Comparison of ENCODE assay signal across 10 mouse cellular contexts in the genomic region with DNA sequence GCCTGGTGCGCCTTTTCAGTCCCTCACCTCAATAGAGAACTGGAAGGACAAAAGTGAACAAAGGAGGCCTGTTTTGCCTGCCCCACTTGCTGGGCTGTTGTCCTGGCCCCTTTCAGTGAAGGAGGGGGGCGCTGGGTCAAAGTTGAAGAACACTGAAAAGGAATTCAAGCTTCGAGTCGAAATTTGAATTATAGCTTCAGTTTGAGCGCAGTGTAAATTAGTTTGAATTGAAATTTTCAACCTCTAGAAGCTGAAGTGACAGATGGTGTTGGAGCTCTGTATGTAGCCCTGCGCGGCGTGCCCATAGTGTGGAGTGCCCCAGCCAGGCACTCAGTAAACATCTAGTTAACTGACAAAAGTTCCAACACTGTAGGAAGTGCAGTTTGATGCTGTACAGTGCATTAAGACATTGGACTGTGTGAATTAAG. TPM values are rescaled to one million over a fixed set of nuclear protein-coding genes. Genes with fewer than 3 reads are reported as not detected.
DNase-seq lines count a peak whose midpoint lies in the region; ATAC-seq and TF ChIP-seq lines count a peak whose summit lies in the region.
"Had no signal": no experiment of that assay in that cellular context is flagged by ENCODE, and none has a peak within 500 bp of the region (broad histone marks: within the 10 kb centered on the region; RNA-seq: fewer than 3 reads in every experiment).

No protein-coding gene starts in this region.

- TF ChIP-seq CTCF in intestine, postnatal 0 days (IDR thresholded peaks at IDR 0.05; ENCODE audit: low read depth) = no peak

- no peaks in the 10 kb centered on the region for H3K27me3 ChIP-seq in embryonic facial prominence, embryonic 14.5 days (replicated peaks; ENCODE audit: control insufficient read depth, insufficient read depth, low read length)
- no peaks in the 10 kb centered on the region for H3K27me3 ChIP-seq in hindbrain, embryonic 16.5 days (replicated peaks; ENCODE audit: control insufficient read depth, insufficient read depth, low read length)
- no peaks in the 10 kb centered on the region for H3K27me3 ChIP-seq in neural tube, embryonic 12.5 days (replicated peaks)
- no peaks in the 10 kb centered on the region for H3K27me3 ChIP-seq in intestine, postnatal 0 days (replicated peaks; ENCODE audit: control insufficient read depth, insufficient read depth, low read length)

- H3K9me3 ChIP-seq in embryonic facial prominence, embryonic 14.5 days (ENCODE audit: control insufficient read depth, low read length) = no peaks in the 10 kb centered on the region
- no peaks in the 10 kb centered on the region for H3K9me3 ChIP-seq in hindbrain, embryonic 16.5 days (ENCODE audit: control insufficient read depth, low read length)
- H3K9me3 ChIP-seq in neural tube, embryonic 12.5 days = no peaks in the 10 kb centered on the region
- H3K9me3 ChIP-seq in intestine, postnatal 0 days (ENCODE audit: control insufficient read depth) = no peaks in the 10 kb centered on the region

- H3K4me3 ChIP-seq in embryonic facial prominence, embryonic 14.5 days (ENCODE audit: low read depth, low read length) = no peak overlapping the region
- H3K4me3 ChIP-seq in hindbrain, embryonic 16.5 days (ENCODE audit: low read length) = no peak overlapping the region
- no peak overlapping the region for H3K4me3 ChIP-seq in neural tube, embryonic 12.5 days
- H3K4me3 ChIP-seq in intestine, postnatal 0 days (ENCODE audit: low read depth, low read length) = no peak overlapping the region

- H3K4me1 ChIP-seq in embryonic facial prominence, embryonic 14.5 days (ENCODE audit: control insufficient read depth, insufficient read depth, low read length) = no peaks in the 10 kb centered on the region
- peaks cover 9% of the 10 kb centered on the region for H3K4me1 ChIP-seq in hindbrain, embryonic 16.5 days (ENCODE audit: control insufficient read depth, insufficient read depth, low read depth, low read length)
- peaks cover 14% of the 10 kb centered on the region; the same call in 1 of the 2 replicates for H3K4me1 ChIP-seq in neural tube, embryonic 12.5 days
- no peaks in the 10 kb centered on the region for H3K4me1 ChIP-seq in intestine, postnatal 0 days (replicated peaks; ENCODE audit: control insufficient read depth, insufficient read depth, low read length)

- H3K4me2 ChIP-seq in embryonic facial prominence, embryonic 14.5 days (ENCODE audit: low read depth, low read length) = no peak overlapping the region
- H3K4me2 ChIP-seq in hindbrain, embryonic 16.5 days (ENCODE audit: low read length) = peak overlapping the region; percentile 33
- peak overlapping the region; percentile 31 for H3K4me2 ChIP-seq in neural tube, embryonic 12.5 days (replicated peaks)
- no peak overlapping the region for H3K4me2 ChIP-seq in intestine, postnatal 0 days (replicated peaks; ENCODE audit: low read depth)

- peak; percentile 20 to 23 for DNase-seq in cerebellum, postnatal 36 days
- DNase-seq in cerebellum, adult 11 months = no peak
- peak; percentile 47 for DNase-seq in embryonic facial prominence, embryonic 14.5 days (ENCODE audit: low spot score)
- DNase-seq in heart, adult 18-20 months = no peak
- DNase-seq in B cell, adult 2 months = no peak

- no peak overlapping the region for H3K9ac ChIP-seq in embryonic facial prominence, embryonic 14.5 days (ENCODE audit: low read depth, low read length)
- H3K9ac ChIP-seq in hindbrain, embryonic 16.5 days (ENCODE audit: low read depth, low read length) = 0 out of 2 replicates have a peak overlapping the region, but pooled peaks have one; percentile 35
- H3K9ac ChIP-seq in neural tube, embryonic 12.5 days = no peak overlapping the region
- H3K9ac ChIP-seq in intestine, postnatal 0 days (ENCODE audit: low read depth, low read length) = no peak overlapping the region
- H3K9ac ChIP-seq: liver, embryonic 14.5 days had no signal

- 31% methylated on average over 8 of the region's 8 CpGs for WGBS in embryonic facial prominence, embryonic 14.5 days
- 16% methylated on average over 8 of the region's 8 CpGs for WGBS in hindbrain, embryonic 16.5 days
- 14% methylated on average over 8 of the region's 8 CpGs for WGBS in neural tube, embryonic 12.5 days
- WGBS in intestine, postnatal 0 days = 67% methylated on average over 8 of the region's 8 CpGs

- ATAC-seq in embryonic facial prominence, embryonic 14.5 days (ENCODE audit: low read depth) = peak; percentile 74; the same call in 1 of the 2 replicates
- ATAC-seq in hindbrain, embryonic 16.5 days = peak; percentile 92
- ATAC-seq in neural tube, embryonic 12.5 days (ENCODE audit: low FRiP score, low read depth) = peak; percentile 94
- no peak for ATAC-seq in intestine, postnatal 0 days

- no peak overlapping the region for H3K27ac ChIP-seq in embryonic facial prominence, embryonic 14.5 days (replicated peaks; ENCODE audit: low read depth, low read length)
- peak overlapping the region; percentile 55 for H3K27ac ChIP-seq in hindbrain, embryonic 16.5 days (ENCODE audit: low read depth, low read length)
- H3K27ac ChIP-seq in neural tube, embryonic 12.5 days = peak overlapping the region; percentile 38; the same call in 1 of the 2 replicates
- no peak overlapping the region for H3K27ac ChIP-seq in intestine, postnatal 0 days (ENCODE audit: low read depth, low read length)
- H3K27ac ChIP-seq: liver, embryonic 14.5 days had no signal

- H3K36me3 ChIP-seq in embryonic facial prominence, embryonic 14.5 days (ENCODE audit: control insufficient read depth, insufficient read depth, low read length) = no peaks in the 10 kb centered on the region
- H3K36me3 ChIP-seq in hindbrain, embryonic 16.5 days (ENCODE audit: control insufficient read depth, insufficient read depth, low read length) = 0 out of 2 replicates have a peak, but pooled peaks cover 2% of the 10 kb centered on the region
- no peaks in the 10 kb centered on the region for H3K36me3 ChIP-seq in neural tube, embryonic 12.5 days
- H3K36me3 ChIP-seq in intestine, postnatal 0 days (ENCODE audit: control insufficient read depth, insufficient read depth) = no peaks in the 10 kb centered on the region

RNA-seq across cellular contexts. Expression of a gene that starts 9.5 kb away (rescaled TPM):
- polyA plus RNA-seq in embryonic facial prominence, embryonic 14.5 days (2014; fragmentation: Nextera tagmentation; extraction: Ambion mirVana) = 8.7 and 9.0 TPM in 2 replicates
- 125 and 142 TPM in 2 replicates for polyA plus RNA-seq in hindbrain, embryonic 16.5 days (2015; fragmentation: Nextera tagmentation; extraction: Ambion mirVana)
- polyA plus RNA-seq in neural tube, embryonic 12.5 days (2016; fragmentation: Nextera tagmentation; extraction: Ambion mirVana) = 110 and 117 TPM in 2 replicates
- 1.1 and 1.7 TPM in 2 replicates for polyA plus RNA-seq in intestine, postnatal 0 days (2015; fragmentation: Nextera tagmentation; extraction: Ambion mirVana)
- total RNA-seq in heart, adult 18-20 months (2021) = under 1 TPM; 0.18 to 0.52 TPM
- total RNA-seq: monocyte, adult 5-6 weeks had no signal

Comparison
In these comparisons a context has a peak if more than half of its experiments do, and no peak if none do; other contexts are left out.
1. DNase-seq: peak in cerebellum, postnatal 36 days (2 of 2) and embryonic facial prominence, embryonic 14.5 days (single experiment); none in cerebellum, adult 11 months (single experiment), heart, adult 18-20 months (0 of 2) and B cell, adult 2 months (0 of 2).
2. H3K27ac ChIP-seq: peak in hindbrain, embryonic 16.5 days (single experiment) and neural tube, embryonic 12.5 days (single experiment); none in embryonic facial prominence, embryonic 14.5 days (single experiment) and intestine, postnatal 0 days (single experiment).
3. H3K4me2 ChIP-seq: peak in hindbrain, embryonic 16.5 days (single experiment) and neural tube, embryonic 12.5 days (single experiment); none in embryonic facial prominence, embryonic 14.5 days (single experiment) and intestine, postnatal 0 days (single experiment).
4. RNA of a gene that starts 9.5 kb away (polyA plus RNA-seq): 125 to 142 TPM in hindbrain, embryonic 16.5 days and 110 to 117 TPM in neural tube, embryonic 12.5 days; 8.7 to 9.0 TPM in embryonic facial prominence, embryonic 14.5 days and 1.1 to 1.7 TPM in intestine, postnatal 0 days; every median in the first group is over 10 times any median in the second.